Mouse (Mus musculus): Measurements from ENCODE around the gene Stx18. TPM values are rescaled to one million over a fixed set of nuclear protein-coding genes. Genes with fewer than 3 reads are reported as not detected.

Stx18 gene
- total and polyA plus RNA-seq, 3 experiments = 26.3 to 35.8 (median 29.4) TPM

DNA sequence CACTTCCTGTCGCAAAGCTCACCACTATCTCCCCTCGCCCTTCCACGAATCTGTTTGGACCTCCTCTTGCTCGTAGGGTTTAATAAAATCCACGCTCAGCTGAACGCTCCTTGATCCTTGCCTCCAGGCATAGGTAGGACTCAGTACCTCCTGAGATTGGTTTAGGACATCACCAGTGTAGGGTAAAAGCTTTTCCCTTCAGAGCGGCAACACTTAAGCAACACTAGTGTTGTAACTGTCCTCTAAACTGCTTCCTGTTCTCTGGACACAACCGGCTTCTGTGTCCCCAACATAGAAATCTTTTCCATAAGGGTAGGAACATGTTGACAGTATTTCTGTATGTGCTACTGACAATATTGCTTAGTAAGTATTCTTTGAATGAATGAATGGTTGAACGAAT is 1.3 kb downstream of the Stx18 start:
- Histone ChIP-seq H3K79me2 (replicated peaks; ENCODE audit: control insufficient read depth, extremely low read depth, insufficient read depth, poor library complexity, severe bottlenecking) (peaks cover 6% of the 10 kb centered on the region; the same call in 1 of the 2 replicates), H3K27ac (ENCODE audit: insufficient read depth, low read depth) (no peak overlapping the region), H3K4me3 (replicated peaks in 1 of 3; ENCODE audit: low read depth in 2 of 3, low read length in 2 of 3, poor library complexity in 1 of 3) (peak overlapping the region; percentile 83 to 98 (median 92)), H3K27me3 (replicated peaks) (peaks cover 28% of the 10 kb centered on the region), H3K9me3 (replicated peaks; ENCODE audit: low read length) (no peaks in the 10 kb centered on the region), H3K4me1 (ENCODE audit: control insufficient read depth in 1 of 2, insufficient read depth in 2 of 2) (peaks cover 8 to 18% of the 10 kb centered on the region in 2 experiments; a peak in 3 of 4 replicates), H3K9ac (ENCODE audit: insufficient read depth, low read depth) (peak overlapping the region; percentile 72), H3K36me3 (replicated peaks in 1 of 2; ENCODE audit: control insufficient read depth in 1 of 2, insufficient read depth in 1 of 2, low read length in 1 of 2) (peaks cover 0 to 20% of the 10 kb centered on the region in 2 experiments), H3K4me2 (ENCODE audit: insufficient read depth, low read depth, poor library complexity, severe bottlenecking) (peak overlapping the region; percentile 70)
- TF ChIP-seq RAD21 (IDR thresholded peaks at IDR 0.05; ENCODE audit: low read depth, low read length) (no peak), ZC3H11A (IDR thresholded peaks at IDR 0.05; ENCODE audit: low read depth, low read length) (no peak), ZKSCAN1 (IDR thresholded peaks at IDR 0.05; ENCODE audit: borderline replicate concordance, low read depth, low read length) (no peak)
- in situ Hi-C loops (cut with MboI; ENCODE audit: low pct_ligation_motif_present, low pct_unique_long_range_greater_than_20kb, low sequenced_read_pairs) = no loop called here
- peak; percentile 6 for DNase-seq (ENCODE audit: extremely low read depth)
- dilution Hi-C loops (cut with MboI; ENCODE audit: extremely low pct_ligation_motif_present, extremely low pct_unique_long_range_greater_than_20kb, low sequenced_read_pairs) = no loop called here

DNA sequence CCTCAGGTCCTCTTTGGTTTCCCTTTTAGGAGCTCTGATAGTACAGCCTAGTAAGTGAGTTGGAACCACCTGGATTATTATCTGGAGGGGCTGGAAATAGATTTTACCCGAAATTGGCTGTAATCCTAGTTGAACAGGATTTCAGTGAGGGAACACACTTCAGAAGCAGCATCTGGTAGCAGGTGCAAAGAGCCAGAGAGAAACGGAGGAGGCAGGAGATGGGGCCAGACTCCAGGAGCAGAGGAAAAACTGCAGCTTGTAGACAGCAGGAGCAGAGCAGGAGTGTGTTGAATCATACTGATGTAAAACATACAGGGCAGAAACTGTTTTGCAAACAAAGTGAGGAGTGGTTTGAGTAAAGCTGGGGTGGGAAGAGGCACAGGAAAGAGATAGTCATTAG is 6.4 kb downstream of the Stx18 start:
- Histone ChIP-seq H3K27me3 (replicated peaks) (no peaks in the 10 kb centered on the region), H3K4me1 (ENCODE audit: control insufficient read depth in 1 of 2, insufficient read depth in 2 of 2) (peaks cover 8 to 10% of the 10 kb centered on the region in 2 experiments; a peak in 3 of 4 replicates), H3K36me3 (replicated peaks in 1 of 2; ENCODE audit: control insufficient read depth in 1 of 2, insufficient read depth in 1 of 2, low read length in 1 of 2) (peaks cover 0 to 32% of the 10 kb centered on the region in 2 experiments), H3K79me2 (replicated peaks; ENCODE audit: control insufficient read depth, extremely low read depth, insufficient read depth, poor library complexity, severe bottlenecking) (peaks cover 4% of the 10 kb centered on the region; the same call in 1 of the 2 replicates), H3K4me3 (replicated peaks in 1 of 3; ENCODE audit: low read depth in 2 of 3, low read length in 2 of 3, poor library complexity in 1 of 3) (no peak overlapping the region), H3K4me2 (ENCODE audit: insufficient read depth, low read depth, poor library complexity, severe bottlenecking) (no peak overlapping the region), H3K9me3 (replicated peaks; ENCODE audit: low read length) (no peaks in the 10 kb centered on the region), H3K9ac (ENCODE audit: insufficient read depth, low read depth) (no peak overlapping the region), H3K27ac (ENCODE audit: insufficient read depth, low read depth) (no peak overlapping the region)
- no peak for DNase-seq (ENCODE audit: extremely low read depth)
- dilution Hi-C loops (cut with MboI; ENCODE audit: extremely low pct_ligation_motif_present, extremely low pct_unique_long_range_greater_than_20kb, low sequenced_read_pairs) (no loop called here), in situ Hi-C loops (cut with MboI; ENCODE audit: low pct_ligation_motif_present, low pct_unique_long_range_greater_than_20kb, low sequenced_read_pairs) (no loop called here)
- TF ChIP-seq USF1 (IDR thresholded peaks at IDR 0.05; ENCODE audit: low read depth, low read length) = no peak
- TF ChIP-seq HCFC1 (IDR thresholded peaks at IDR 0.05; ENCODE audit: low read depth, low read length) = no peak
- TF ChIP-seq JUND (conservative IDR thresholded peaks at IDR 0.05; ENCODE audit: low read depth, low read length) = no peak
- TF ChIP-seq RCOR1 (conservative IDR thresholded peaks at IDR 0.05; ENCODE audit: low read depth, low read length) = no peak
- TF ChIP-seq TCF12 (IDR thresholded peaks at IDR 0.05; ENCODE audit: low read depth, low read length) = no peak
- TF ChIP-seq SMC3 (IDR thresholded peaks at IDR 0.05; ENCODE audit: low read depth, low read length) = no peak
- TF ChIP-seq MAX (IDR thresholded peaks at IDR 0.05; ENCODE audit: low read length) = no peak

DNA sequence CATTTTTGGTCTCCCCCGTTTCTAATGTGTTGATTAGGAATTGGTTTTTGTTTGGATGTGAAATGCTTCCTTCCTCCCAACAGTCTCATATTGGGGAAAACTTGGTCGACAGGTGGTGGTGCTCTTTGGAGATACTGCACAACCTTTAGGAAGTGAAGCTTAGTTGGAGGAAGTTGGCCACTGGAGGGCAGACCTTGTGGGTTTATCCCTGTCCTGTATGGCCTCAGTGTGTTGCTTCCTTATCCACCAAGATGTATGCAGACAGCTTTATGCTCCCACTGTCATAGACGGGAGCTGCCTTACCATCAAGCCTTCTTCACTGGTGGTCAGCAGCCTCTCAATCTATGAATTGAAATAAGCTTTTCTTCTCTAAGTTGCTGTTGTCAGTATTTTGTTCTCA is 9.6 kb downstream of the Stx18 start:
- in situ Hi-C loops (cut with MboI; ENCODE audit: low pct_ligation_motif_present, low pct_unique_long_range_greater_than_20kb, low sequenced_read_pairs) (no loop called here), dilution Hi-C loops (cut with MboI; ENCODE audit: extremely low pct_ligation_motif_present, extremely low pct_unique_long_range_greater_than_20kb, low sequenced_read_pairs) (no loop called here)
- peaks cover 0 to 2% of the 10 kb centered on the region in 2 experiments; a peak in 1 of 4 replicates for H3K4me1 ChIP-seq (ENCODE audit: control insufficient read depth in 1 of 2, insufficient read depth in 2 of 2)
- no peak for DNase-seq (ENCODE audit: extremely low read depth)
- TF ChIP-seq KAT2A (IDR thresholded peaks at IDR 0.05; ENCODE audit: insufficient replicate concordance, low read length) (no peak), SMC3 (IDR thresholded peaks at IDR 0.05; ENCODE audit: low read depth, low read length) (peak; percentile 9; the same call in 1 of the 2 replicates), MXI1 (IDR thresholded peaks at IDR 0.05; ENCODE audit: low read depth, low read length) (no peak), JUND (conservative IDR thresholded peaks at IDR 0.05; ENCODE audit: low read depth, low read length) (no peak), ETS1 (conservative IDR thresholded peaks at IDR 0.05; ENCODE audit: low read depth, low read length) (no peak), CTCF (conservative IDR thresholded peaks at IDR 0.05 in 1 of 2, IDR thresholded peaks at IDR 0.05 in 1 of 2; ENCODE audit: low read depth in 2 of 2, low read length in 2 of 2) (peak in 1 of 2 experiments; percentile 39; a peak in 2 of 4 replicates), MAZ (IDR thresholded peaks at IDR 0.05; ENCODE audit: low read depth, low read length) (no peak)
- H3K4me2 ChIP-seq (ENCODE audit: insufficient read depth, low read depth, poor library complexity, severe bottlenecking) = no peak overlapping the region
- peaks cover 4% of the 10 kb centered on the region; the same call in 1 of the 2 replicates for H3K79me2 ChIP-seq (replicated peaks; ENCODE audit: control insufficient read depth, extremely low read depth, insufficient read depth, poor library complexity, severe bottlenecking)
- H3K27me3 ChIP-seq (replicated peaks) = no peaks in the 10 kb centered on the region
- H3K36me3 ChIP-seq (replicated peaks in 1 of 2; ENCODE audit: control insufficient read depth in 1 of 2, insufficient read depth in 1 of 2, low read length in 1 of 2) = peaks cover 0 to 22% of the 10 kb centered on the region in 2 experiments
- no peak overlapping the region for H3K27ac ChIP-seq (ENCODE audit: insufficient read depth, low read depth)
- H3K9me3 ChIP-seq (replicated peaks; ENCODE audit: low read length) = no peaks in the 10 kb centered on the region
- H3K9ac ChIP-seq (ENCODE audit: insufficient read depth, low read depth) = no peak overlapping the region
- H3K4me3 ChIP-seq (replicated peaks in 1 of 3; ENCODE audit: low read depth in 2 of 3, low read length in 2 of 3, poor library complexity in 1 of 3) = no peak overlapping the region

Measured in CH12.LX (cell line).